Mouse (Mus musculus) spleen, postnatal 4 days (tissue): Measurements from ENCODE around the gene Hic1.

Experiments used
- DNase-seq, 2 experiments: peaks; one replicate each; pipeline ENCODE4 v3.0.0; 2022; ENCODE audit warnings: low spot score in 2 of 2

The Hic1 gene

GRCm38 (mm10) chr11:75148332-75149035 is 20.8 kb downstream of the Hic1 start:
- peak in 1 of 2 experiments; percentile 52 for DNase-seq

- peak in 1 of 2 experiments; percentile 58 for DNase-seq
Measured at GRCm38 (mm10) chr11:75147846-75148168, 21.5 kb downstream of the Hic1 start.

GRCm38 (mm10) chr11:75147106-75147845 is 22.0 kb downstream of the Hic1 start:
- DNase-seq = peak in 1 of 2 experiments; percentile 38

- no peak for DNase-seq
Measured at GRCm38 (mm10) chr11:75145841-75146240, 23.5 kb downstream of the Hic1 start.

GRCm38 (mm10) chr11:75142749-75143148 is 26.6 kb downstream of the Hic1 start:
- no peak for DNase-seq

- no peak for DNase-seq
Measured at GRCm38 (mm10) chr11:75141913-75142312, 27.4 kb downstream of the Hic1 start.

GRCm38 (mm10) chr11:75141038-75141437 is 28.3 kb downstream of the Hic1 start:
- no peak for DNase-seq

GRCm38 (mm10) chr11:75140431-75140830 is 28.9 kb downstream of the Hic1 start:
- no peak for DNase-seq

- no peak for DNase-seq
Measured at GRCm38 (mm10) chr11:75139122-75139963, 30.0 kb downstream of the Hic1 start.

GRCm38 (mm10) chr11:75136666-75137398 is 32.5 kb downstream of the Hic1 start:
- DNase-seq = no peak

- no peak for DNase-seq
Measured at GRCm38 (mm10) chr11:75135358-75135757, 34.0 kb downstream of the Hic1 start.

- no peak for DNase-seq
Measured at GRCm38 (mm10) chr11:75134485-75135068, 34.7 kb downstream of the Hic1 start.

- DNase-seq = no peak
Measured at GRCm38 (mm10) chr11:75133951-75134350, 35.4 kb downstream of the Hic1 start.

GRCm38 (mm10) chr11:75133391-75133790 is 35.9 kb downstream of the Hic1 start:
- DNase-seq = no peak

GRCm38 (mm10) chr11:75132278-75132677 is 37.0 kb downstream of the Hic1 start:
- no peak for DNase-seq

GRCm38 (mm10) chr11:75131300-75131699 is 38.0 kb downstream of the Hic1 start:
- DNase-seq = no peak

- no peak for DNase-seq
Measured at GRCm38 (mm10) chr11:75129481-75129880, 39.8 kb downstream of the Hic1 start.

- no peak for DNase-seq
Measured at GRCm38 (mm10) chr11:75126384-75126783, 42.9 kb downstream of the Hic1 start.

- no peak for DNase-seq
Measured at GRCm38 (mm10) chr11:75124406-75124805, 44.9 kb downstream of the Hic1 start.

GRCm38 (mm10) chr11:75121348-75121747 is 48.0 kb downstream of the Hic1 start:
- DNase-seq = no peak

GRCm38 (mm10) chr11:75119841-75120240 is 49.5 kb downstream of the Hic1 start:
- DNase-seq = no peak
